Mouse (Mus musculus) liver, embryonic 12.5 days (tissue): Measurements from ENCODE around the gene Klhl2. TPM values are rescaled to one million over a fixed set of nuclear protein-coding genes. Genes with fewer than 3 reads are reported as not detected.

Experiments used
- polyA plus RNA-seq: library from polyadenylated mRNA; unstranded; fragments of >200 nt; fragmentation: Nextera tagmentation; extraction: Ambion mirVana; gene quantifications from 2 replicates; pipeline ENCODE4 v1.2.1, GENCODE M21; 2016

Gene Klhl2
- polyA plus RNA-seq, 1 experiment from 2014 or later: 8.2 TPM

Other genes starting within 250 kb of the Klhl2 start
- 6.3 and 6.7 TPM in 2 replicates for gene Cpe, start 157.0 kb downstream of the Klhl2 start, polyA plus RNA-seq
- 122 and 135 TPM in 2 replicates for gene Msmo1, start 116.2 kb downstream of the Klhl2 start, polyA plus RNA-seq
- gene Tmem192, start 97.2 kb upstream of the Klhl2 start, polyA plus RNA-seq: 18.1 TPM in 2 replicates
- not detected in 2 replicates for gene Trim75, start 137.8 kb upstream of the Klhl2 start, polyA plus RNA-seq
- gene Trim61, start 168.5 kb upstream of the Klhl2 start, polyA plus RNA-seq: not detected in 2 replicates
- not detected in 2 replicates for gene Trim60, start 168.6 kb upstream of the Klhl2 start, polyA plus RNA-seq
- 0.74 and 0.88 TPM in 2 replicates for gene Apela, start 187.3 kb upstream of the Klhl2 start, polyA plus RNA-seq
- gene Gm10663, start 225.0 kb upstream of the Klhl2 start, polyA plus RNA-seq: not detected in 2 replicates